Mouse (Mus musculus) intestine, embryonic 14.5 days (tissue): ENCODE results near the gene Taf15. TPM values are rescaled to one million over a fixed set of nuclear protein-coding genes. Genes with fewer than 3 reads are reported as not detected.

Source experiments
- ATAC-seq: fragments of 200-750 bp; cut with Nextera tagmentation; replicated peaks from 2 replicates; pipeline ENCODE4 v1.8.0; 2017; ENCODE audit warnings: low read depth, moderate number of reproducible peaks, moderate TSS enrichment, moderate library complexity; ENCODE audit not compliant: low FRiP score, low TSS enrichment
- DNase-seq: peaks from one replicate; pipeline ENCODE4 v3.0.0-alpha.2; 2018; ENCODE audit warnings: low spot score
- H3K27ac ChIP-seq: fragments of 300-500 bp; sonication (generic); 2 replicates; pipeline ENCODE4 v1.5.1; 2014; ENCODE audit warnings: low read depth, mild to moderate bottlenecking, control low read depth
- H3K27me3 ChIP-seq: fragments of 300-500 bp; sonication (generic); replicated peaks from 2 replicates; pipeline ENCODE4 v1.6.1; 2014; ENCODE audit warnings: low read length, control low read depth; ENCODE audit not compliant: control insufficient read depth, insufficient read depth
- H3K36me3 ChIP-seq: fragments of 300-500 bp; sonication (generic); 2 replicates; pipeline ENCODE4 v1.6.1; 2014; ENCODE audit warnings: low read length, control low read depth; ENCODE audit not compliant: control insufficient read depth, insufficient read depth
- H3K4me1 ChIP-seq: fragments of 300-500 bp; sonication (generic); replicated peaks from 2 replicates; pipeline ENCODE4 v1.6.1; 2014; ENCODE audit warnings: low read length, control low read depth, mixed read lengths; ENCODE audit not compliant: control insufficient read depth, insufficient read depth
- H3K4me2 ChIP-seq: fragments of 300-500 bp; sonication (generic); 2 replicates; pipeline ENCODE4 v1.6.1; 2014; ENCODE audit warnings: low read length
- H3K4me3 ChIP-seq: fragments of 300-500 bp; sonication (generic); 2 replicates; pipeline ENCODE4 v1.5.1; 2014; ENCODE audit warnings: low read depth, low read length, control low read depth, mixed read lengths
- H3K9ac ChIP-seq: fragments of 300-500 bp; sonication (generic); 2 replicates; pipeline ENCODE4 v1.6.1; 2014; ENCODE audit warnings: mild to moderate bottlenecking, low read length
- H3K9me3 ChIP-seq: fragments of 300-500 bp; sonication (generic); 2 replicates; pipeline ENCODE4 v1.6.1; 2016; ENCODE audit warnings: low read length, control low read depth; ENCODE audit not compliant: control insufficient read depth
- WGBS: fragments of 180-500 bp; shearing (Covaris S2); extraction: QIAGEN DNeasy Blood & Tissue Kit; methylation state at CpG from one replicate; pipeline ENCODE4 v1.1.7; 2014; 5-methylcytosine and 5-hydroxymethylcytosine counted together
- polyA plus RNA-seq: library from polyadenylated mRNA; unstranded; fragments of >200 nt; fragmentation: Nextera tagmentation; extraction: Ambion mirVana; gene quantifications from 2 replicates; pipeline ENCODE4 v1.2.1, GENCODE M21; 2014

Taf15 gene
- 13.5 and 14.1 TPM in 2 replicates for polyA plus RNA-seq

DNA sequence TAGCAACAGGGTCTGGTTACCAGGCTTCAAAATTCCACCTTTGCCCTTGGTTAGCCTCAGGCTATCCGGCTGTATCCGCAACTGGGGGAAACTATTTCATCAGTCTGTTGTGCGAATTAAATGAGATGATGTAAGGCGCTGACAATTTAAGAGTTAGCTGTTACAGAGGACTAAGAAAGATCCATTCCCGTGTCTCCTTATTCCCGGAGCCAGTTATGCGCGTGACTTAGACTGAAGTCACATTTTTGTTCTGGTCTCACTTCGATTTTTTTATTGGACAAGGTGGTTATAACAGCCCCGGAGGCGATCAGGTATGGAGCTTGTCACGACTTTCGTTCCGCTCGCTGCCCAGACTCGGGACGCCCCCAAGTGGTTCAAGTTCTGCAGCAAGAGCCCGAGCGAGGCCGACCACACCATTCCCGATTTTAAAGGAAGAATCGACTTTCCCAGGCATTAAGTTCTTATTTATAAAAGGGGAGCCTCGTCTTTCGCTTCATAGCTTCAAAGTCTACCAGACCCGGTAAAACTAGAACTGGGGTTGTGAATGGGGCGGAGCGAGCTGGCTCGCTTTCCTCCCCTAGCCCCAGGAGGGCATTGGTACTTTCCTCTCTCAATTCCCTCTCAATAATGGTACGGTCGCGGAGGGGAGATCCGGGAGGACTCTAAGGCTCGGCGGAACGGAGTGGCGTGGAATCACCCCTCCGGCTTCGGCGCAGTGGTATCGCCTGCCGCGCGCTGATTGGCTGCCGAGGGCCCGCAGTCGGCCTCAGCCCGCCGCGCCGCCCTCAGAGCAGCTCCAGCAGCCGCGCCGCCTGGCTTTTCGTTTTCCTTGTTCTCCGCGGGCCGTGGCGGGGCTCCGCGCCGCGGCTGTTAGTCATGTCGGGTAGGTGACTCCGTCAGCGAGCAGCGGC, at the start of gene Taf15:
TSS of gene Taf15 (plus strand) at position 763 of the 911 bp plus-strand sequence.
- DNase-seq = peak; percentile 98
- WGBS = under 1% methylated on average over 66 of the region's 66 CpGs

DNA sequence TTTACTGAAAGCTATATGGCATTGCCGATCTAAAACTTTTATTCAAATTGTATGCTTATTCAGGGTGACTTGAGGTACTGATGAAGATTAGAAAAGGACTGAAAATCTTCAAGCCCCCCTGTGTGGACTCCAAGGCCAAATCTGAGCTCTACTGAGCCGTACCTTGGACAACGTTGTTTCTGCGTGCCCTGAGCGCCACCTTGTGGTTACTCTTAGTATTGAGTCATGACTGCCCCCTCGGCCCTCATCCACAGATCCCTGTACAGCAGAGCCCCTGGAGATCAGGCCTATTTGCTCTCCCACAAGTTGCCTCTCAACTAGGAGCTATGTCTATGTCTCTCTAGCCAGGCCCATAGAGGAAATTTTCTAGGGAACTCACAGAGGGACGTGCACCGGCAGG, 48.2 kb upstream of the Taf15 start:
- Histone ChIP-seq H3K4me1 (no peaks in the 10 kb centered on the region), H3K9me3 (no peaks in the 10 kb centered on the region), H3K4me3 (no peak overlapping the region), H3K9ac (no peak overlapping the region), H3K27me3 (peaks cover 53% of the 10 kb centered on the region), H3K4me2 (no peak overlapping the region), H3K27ac (no peak overlapping the region), H3K36me3 (no peaks in the 10 kb centered on the region)
- DNase-seq = peak; percentile 93
- ATAC-seq = no peak
- 9% methylated on average over 8 of the region's 8 CpGs for WGBS

More for the DNA sequence above, at the start of gene Taf15:
- H3K4me2 ChIP-seq = peak within 1 kb of the TSS; percentile 73
- no peaks in the 10 kb centered on the region for H3K9me3 ChIP-seq
- H3K9ac ChIP-seq = peak within 1 kb of the TSS; percentile 82
- H3K36me3 ChIP-seq = peaks cover 15% of the 10 kb centered on the region
- H3K4me3 ChIP-seq = peak within 1 kb of the TSS; percentile 99
- H3K27me3 ChIP-seq = no peaks in the 10 kb centered on the region
- peak within 1 kb of the TSS; percentile 92 for H3K27ac ChIP-seq
- H3K4me1 ChIP-seq = peaks cover 14% of the 10 kb centered on the region
- peak; percentile 98 for ATAC-seq

DNA sequence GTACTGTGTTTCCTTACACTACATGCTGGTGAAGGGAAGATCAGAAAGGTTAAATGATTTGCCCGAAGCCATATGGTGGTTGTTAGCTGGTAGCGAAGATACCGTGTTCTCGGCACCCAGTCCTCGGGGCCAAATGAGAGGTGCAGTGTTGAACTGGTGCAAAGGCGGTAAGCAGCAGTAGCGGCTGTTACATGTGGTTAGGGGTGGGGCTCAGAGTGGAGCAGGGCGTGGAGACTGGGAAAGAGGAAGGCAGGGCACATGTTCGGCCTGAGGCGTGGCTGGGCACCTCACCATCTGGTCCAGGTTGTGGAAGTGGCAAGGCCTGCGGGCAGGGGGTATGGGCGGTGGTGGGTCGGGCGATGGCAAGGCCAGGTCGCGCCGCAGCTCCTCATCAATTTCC, 45.9 kb upstream of the Taf15 start:
- Histone ChIP-seq H3K4me3 (no peak overlapping the region), H3K4me1 (no peaks in the 10 kb centered on the region), H3K27ac (no peak overlapping the region), H3K27me3 (peaks cover 39% of the 10 kb centered on the region), H3K9me3 (no peaks in the 10 kb centered on the region), H3K9ac (no peak overlapping the region), H3K4me2 (no peak overlapping the region), H3K36me3 (no peaks in the 10 kb centered on the region)
- DNase-seq (no peak), ATAC-seq (no peak)
- WGBS = 24% methylated on average over 17 of the region's 17 CpGs

DNA sequence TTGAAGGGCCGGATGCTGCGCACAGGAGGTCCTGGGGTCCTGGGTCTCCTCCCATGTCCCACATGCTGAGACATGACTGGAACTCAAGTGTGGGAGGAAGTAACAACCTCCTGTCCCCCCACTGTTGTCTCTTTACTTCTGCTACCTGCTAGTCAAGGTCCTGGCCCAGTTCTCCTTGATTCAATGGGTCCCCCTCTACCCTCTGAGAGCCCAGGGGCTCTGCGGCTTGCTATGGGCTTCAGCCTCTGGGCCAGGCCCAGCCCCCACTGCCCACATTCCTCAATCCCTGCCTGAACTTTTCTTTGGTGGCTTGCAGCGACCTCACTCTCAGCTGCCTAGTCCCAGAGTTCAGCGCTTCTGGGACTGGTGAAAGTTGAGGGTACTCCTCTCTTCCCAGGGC, 43.5 kb upstream of the Taf15 start, which contains the start of gene Gas2l2:
TSS of gene Gas2l2 (minus strand) at position 101 of the 400 bp plus-strand sequence.
- Histone ChIP-seq H3K9me3 (no peaks in the 10 kb centered on the region), H3K4me2 (no peak within 1 kb of the TSS), H3K27me3 (peaks cover 39% of the 10 kb centered on the region), H3K36me3 (no peaks in the 10 kb centered on the region), H3K9ac (no peak within 1 kb of the TSS), H3K4me1 (no peaks in the 10 kb centered on the region), H3K27ac (no peak within 1 kb of the TSS), H3K4me3 (no peak within 1 kb of the TSS)
- WGBS = 43% methylated on average over 5 of the region's 5 CpGs
- no peak for DNase-seq
- no peak for ATAC-seq

GRCm38 (mm10) chr11:83432533-83432932, 40.4 kb upstream of the Taf15 start:
- WGBS = 81% methylated on average over 2 of the region's 2 CpGs

GRCm38 (mm10) chr11:83437377-83437776, 35.5 kb upstream of the Taf15 start, which contains the start of gene 1700020L24Rik:
Gene 1700020L24Rik, plus strand, starts transcription at chr11:83437677.
- H3K27me3 ChIP-seq = peaks cover 14% of the 10 kb centered on the region
- WGBS = 85% methylated on average over 1 of the region's 1 CpGs
- H3K4me2 ChIP-seq = no peak within 1 kb of the TSS
- no peak for ATAC-seq
- H3K9ac ChIP-seq = no peak within 1 kb of the TSS
- H3K4me3 ChIP-seq = no peak within 1 kb of the TSS
- no peak within 1 kb of the TSS for H3K27ac ChIP-seq
- no peaks in the 10 kb centered on the region for H3K9me3 ChIP-seq
- no peak for DNase-seq
- H3K36me3 ChIP-seq = no peaks in the 10 kb centered on the region
- H3K4me1 ChIP-seq = 0 out of 2 replicates have a peak, but pooled peaks cover 6% of the 10 kb centered on the region

More at GRCm38 (mm10) chr11:83432533-83432932, 40.4 kb upstream of the Taf15 start:
- H3K27me3 ChIP-seq = peaks cover 18% of the 10 kb centered on the region
- ATAC-seq = no peak
- H3K36me3 ChIP-seq = no peaks in the 10 kb centered on the region
- no peaks in the 10 kb centered on the region for H3K4me1 ChIP-seq
- DNase-seq = no peak
- no peak overlapping the region for H3K9ac ChIP-seq
- no peak overlapping the region for H3K27ac ChIP-seq
- no peaks in the 10 kb centered on the region for H3K9me3 ChIP-seq
- no peak overlapping the region for H3K4me2 ChIP-seq
- H3K4me3 ChIP-seq = no peak overlapping the region

DNA sequence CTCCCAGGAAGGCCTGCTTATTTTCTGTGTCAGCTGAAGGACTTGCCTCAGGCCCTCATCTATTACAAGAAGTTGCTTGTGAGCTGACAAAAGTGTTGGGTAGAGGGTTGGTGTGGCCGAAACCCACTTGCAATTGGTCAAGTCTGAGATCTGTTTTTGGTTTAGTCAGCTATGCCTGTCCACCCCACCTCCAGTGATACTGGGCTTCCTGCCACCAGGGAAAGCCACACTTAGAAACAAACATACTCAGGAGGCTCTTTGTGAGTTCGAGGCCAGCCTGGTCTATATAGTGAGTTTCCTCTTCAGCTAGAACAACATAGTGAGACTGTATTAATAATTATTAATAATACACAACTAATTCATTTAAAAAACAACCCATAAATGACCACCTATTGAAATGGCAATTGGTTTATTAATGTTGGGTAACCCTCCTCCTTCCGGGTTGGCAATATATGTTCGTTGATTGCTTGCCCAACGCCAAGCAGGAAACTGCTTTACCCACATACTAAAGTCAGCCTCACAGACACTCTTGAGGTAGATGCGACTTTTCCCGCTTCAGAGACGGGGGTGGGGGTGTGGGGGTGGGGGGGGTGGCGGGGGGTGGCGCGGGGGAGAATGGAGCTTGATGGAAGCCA, 33.3 kb upstream of the Taf15 start:
- H3K36me3 ChIP-seq = no peaks in the 10 kb centered on the region
- no peak overlapping the region; the same call in 1 of the 2 replicates for H3K9ac ChIP-seq
- ATAC-seq = no peak

More for the DNA sequence above, 33.3 kb upstream of the Taf15 start:
- no peak overlapping the region for H3K4me3 ChIP-seq
- no peak for DNase-seq
- no peak overlapping the region for H3K27ac ChIP-seq
- H3K4me1 ChIP-seq = peaks cover 13% of the 10 kb centered on the region; the same call in 1 of the 2 replicates
- H3K27me3 ChIP-seq = peaks cover 34% of the 10 kb centered on the region
- 22% methylated on average over 11 of the region's 11 CpGs for WGBS
- H3K4me2 ChIP-seq = peak overlapping the region; percentile 90
- no peaks in the 10 kb centered on the region for H3K9me3 ChIP-seq
